Mouse (Mus musculus) splenic B cell, adult 2 months (primary cell): Measurements from ENCODE around the gene Traf2.

ENCODE experiments used
- DNase-seq: peaks from one replicate; pipeline ENCODE4 v3.0.0-alpha.2; 2011; ENCODE audit warnings: low read depth, low spot score
- H3K27me3 ChIP-seq: 2 replicates; pipeline ENCODE4 v1.6.1; 2012; ENCODE audit warnings: mild to moderate bottlenecking, low read length, moderate library complexity, mixed read lengths; ENCODE audit not compliant: control insufficient read depth, poor library complexity, insufficient read depth, severe bottlenecking
- H3K36me3 ChIP-seq: 2 replicates; pipeline ENCODE4 v1.6.1; 2012; ENCODE audit warnings: mild to moderate bottlenecking, low read length, moderate library complexity, mixed read lengths; ENCODE audit not compliant: control insufficient read depth, poor library complexity, insufficient read depth, severe bottlenecking

Gene Traf2

GRCm38 (mm10) chr2:25500071-25500575, 46.6 kb downstream of the Traf2 start:
- Histone ChIP-seq H3K27me3 (no peaks in the 10 kb centered on the region), H3K36me3 (peaks cover 2% of the 10 kb centered on the region)
- DNase-seq, result no peak

GRCm38 (mm10) chr2:25498622-25499478, 47.9 kb downstream of the Traf2 start:
- no peak for DNase-seq
- Histone ChIP-seq H3K27me3 (no peaks in the 10 kb centered on the region), H3K36me3 (no peaks in the 10 kb centered on the region; the same call in 1 of the 2 replicates)

- H3K27me3 ChIP-seq, result no peaks in the 10 kb centered on the region
- DNase-seq, result no peak
- no peaks in the 10 kb centered on the region for H3K36me3 ChIP-seq
These were observed 48.7 kb downstream of the Traf2 start for GRCm38 (mm10) chr2:25497846-25498575.

GRCm38 (mm10) chr2:25496462-25496861, 50.3 kb downstream of the Traf2 start:
- DNase-seq, result peak; percentile 57
- Histone ChIP-seq H3K36me3 (no peaks in the 10 kb centered on the region), H3K27me3 (no peaks in the 10 kb centered on the region)

- no peaks in the 10 kb centered on the region for H3K27me3 ChIP-seq
- no peaks in the 10 kb centered on the region for H3K36me3 ChIP-seq
- no peak for DNase-seq
These were observed 53.2 kb downstream of the Traf2 start, which contains the start of gene Lcn12 for GRCm38 (mm10) chr2:25493476-25493961. Lcn12 (minus strand) TSS chr2:25493911.

GRCm38 (mm10) chr2:25492988-25493387, 53.8 kb downstream of the Traf2 start:
- H3K36me3 ChIP-seq, result no peaks in the 10 kb centered on the region
- no peaks in the 10 kb centered on the region for H3K27me3 ChIP-seq
- DNase-seq, result no peak

- DNase-seq, result no peak
- Histone ChIP-seq H3K27me3 (no peaks in the 10 kb centered on the region), H3K36me3 (no peaks in the 10 kb centered on the region)
These were observed 58.1 kb downstream of the Traf2 start for GRCm38 (mm10) chr2:25488671-25489068.

- H3K27me3 ChIP-seq, result no peaks in the 10 kb centered on the region
- no peak for DNase-seq
- H3K36me3 ChIP-seq, result no peaks in the 10 kb centered on the region
These were observed 58.6 kb downstream of the Traf2 start for GRCm38 (mm10) chr2:25487965-25488670.

GRCm38 (mm10) chr2:25484901-25485647, 61.7 kb downstream of the Traf2 start:
- no peak for DNase-seq
- H3K36me3 ChIP-seq, result no peaks in the 10 kb centered on the region
- H3K27me3 ChIP-seq, result no peaks in the 10 kb centered on the region

GRCm38 (mm10) chr2:25482969-25483368, 63.8 kb downstream of the Traf2 start:
- no peaks in the 10 kb centered on the region for H3K36me3 ChIP-seq
- peak; percentile 87 for DNase-seq
- no peaks in the 10 kb centered on the region for H3K27me3 ChIP-seq

GRCm38 (mm10) chr2:25480541-25480940, 66.2 kb downstream of the Traf2 start:
- DNase-seq, result no peak
- H3K36me3 ChIP-seq, result no peaks in the 10 kb centered on the region
- no peaks in the 10 kb centered on the region for H3K27me3 ChIP-seq

- Histone ChIP-seq H3K36me3 (no peaks in the 10 kb centered on the region), H3K27me3 (no peaks in the 10 kb centered on the region)
- no peak for DNase-seq
These were observed 67.0 kb downstream of the Traf2 start for GRCm38 (mm10) chr2:25479551-25480311.

GRCm38 (mm10) chr2:25477967-25478675, 68.6 kb downstream of the Traf2 start:
- Histone ChIP-seq H3K27me3 (no peaks in the 10 kb centered on the region), H3K36me3 (no peaks in the 10 kb centered on the region)
- no peak for DNase-seq
